Mouse (Mus musculus): ENCODE data around the gene Bcorl1. TPM values are rescaled to one million over a fixed set of nuclear protein-coding genes. Genes with fewer than 3 reads are reported as not detected.

The Bcorl1 gene
- polyA plus RNA-seq, 1 experiment: 7.7 TPM

DNA sequence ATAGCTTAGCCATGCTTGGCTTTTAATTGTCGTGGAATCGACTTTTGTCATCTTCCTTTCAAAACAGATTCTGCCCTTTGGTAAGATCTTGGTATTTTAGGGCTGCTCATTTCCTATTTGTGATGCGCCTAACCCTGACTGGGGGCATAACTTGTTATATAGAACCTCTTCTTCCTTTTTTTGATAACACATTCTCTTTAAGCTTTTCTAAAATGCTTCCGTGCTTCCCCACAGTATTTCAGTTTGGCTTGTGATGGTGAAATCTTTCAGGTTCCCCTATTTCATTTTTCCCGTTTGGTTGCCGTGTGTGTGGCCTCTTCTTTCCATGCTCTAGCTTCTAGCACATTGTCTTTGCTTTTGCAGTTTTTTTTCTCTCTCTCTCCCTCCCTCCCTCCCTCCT, 14.2 kb downstream of the Bcorl1 start:
- no peak for DNase-seq
- no peak for TF ChIP-seq CTCF (IDR thresholded peaks at IDR 0.05; ENCODE audit: borderline replicate concordance, insufficient read depth, low read depth, low read length)
- TF ChIP-seq POLR2A (IDR thresholded peaks at IDR 0.05; ENCODE audit: borderline replicate concordance, insufficient read depth, low read length): no peak
- H3K27ac ChIP-seq (ENCODE audit: insufficient read depth, low read length): no peak overlapping the region
- 90% methylated on average over 6 of the region's 6 CpGs for WGBS
- no peaks in the 10 kb centered on the region for H3K27me3 ChIP-seq (ENCODE audit: control insufficient read depth, insufficient read depth, low read length)
- no peaks in the 10 kb centered on the region for H3K4me1 ChIP-seq (ENCODE audit: control insufficient read depth, insufficient read depth, low read length)
- H3K4me3 ChIP-seq (replicated peaks; ENCODE audit: insufficient read depth, low read depth, low read length): no peak overlapping the region

DNA sequence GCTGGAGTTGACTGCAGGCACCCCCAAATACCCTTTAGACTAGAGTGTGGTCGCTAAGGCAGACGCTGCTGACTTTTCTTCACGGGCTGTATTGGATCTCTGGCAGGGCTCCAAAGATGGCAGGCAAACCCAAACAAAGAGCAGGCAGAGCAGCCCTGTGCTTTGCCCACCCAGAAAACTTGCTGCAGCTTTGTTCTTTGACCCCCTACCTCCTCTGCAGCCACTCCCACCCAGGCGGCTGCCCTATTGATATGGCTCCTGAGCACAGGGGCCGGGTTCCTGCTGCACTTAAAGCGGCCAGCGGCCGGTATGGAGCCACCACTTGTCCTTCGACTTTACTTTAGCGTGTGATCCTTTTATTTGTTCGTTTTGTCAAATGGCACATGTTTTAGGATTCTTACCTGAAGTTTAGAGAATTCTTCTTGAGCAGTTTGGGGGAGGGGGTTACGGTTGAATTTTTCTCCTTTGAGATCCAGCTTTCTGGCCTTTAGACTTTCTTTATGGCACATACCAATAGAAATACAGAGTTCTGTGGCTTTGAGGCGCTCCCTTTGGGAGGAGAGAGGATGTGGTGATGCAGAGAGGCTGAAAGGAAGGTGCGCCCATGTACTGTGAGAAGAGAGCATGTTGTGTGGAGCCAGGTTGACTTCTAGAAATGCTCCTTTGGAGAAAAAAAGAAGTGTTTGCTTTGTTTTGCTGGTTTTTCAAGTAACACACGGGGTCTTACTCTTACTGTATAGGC, 24.8 kb downstream of the Bcorl1 start:
- no peak overlapping the region for H3K4me3 ChIP-seq (replicated peaks; ENCODE audit: insufficient read depth, low read depth, low read length)
- no peak for DNase-seq
- no peak for TF ChIP-seq CTCF (IDR thresholded peaks at IDR 0.05; ENCODE audit: borderline replicate concordance, insufficient read depth, low read depth, low read length)
- TF ChIP-seq POLR2A (IDR thresholded peaks at IDR 0.05; ENCODE audit: borderline replicate concordance, insufficient read depth, low read length): no peak
- peaks cover 2% of the 10 kb centered on the region; the same call in 1 of the 2 replicates for H3K4me1 ChIP-seq (ENCODE audit: control insufficient read depth, insufficient read depth, low read length)
- H3K27ac ChIP-seq (ENCODE audit: insufficient read depth, low read length): no peak overlapping the region
- no peaks in the 10 kb centered on the region for H3K27me3 ChIP-seq (ENCODE audit: control insufficient read depth, insufficient read depth, low read length)
- WGBS: 59% methylated on average over 15 of the region's 15 CpGs

DNA sequence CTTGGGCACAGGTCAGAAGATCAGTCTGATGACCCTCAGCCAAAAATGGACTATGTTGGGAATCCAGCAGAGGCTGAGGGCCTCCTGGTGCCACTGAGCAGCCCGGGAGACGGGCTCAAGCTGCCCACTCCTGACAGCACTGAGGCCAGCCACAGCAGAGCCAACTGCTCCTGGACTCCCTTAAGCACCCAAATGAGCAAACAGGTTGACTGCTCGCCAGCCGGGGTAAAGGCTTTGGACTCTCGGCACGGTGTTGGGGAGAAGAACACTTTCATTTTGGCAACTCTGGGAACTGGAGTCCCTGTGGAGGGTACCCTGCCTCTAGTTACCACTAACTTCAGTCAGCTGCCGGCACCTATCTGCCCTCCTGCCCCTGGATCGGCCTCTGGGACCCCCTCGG, 26.7 kb downstream of the Bcorl1 start:
- WGBS: 61% methylated on average over 9 of the region's 9 CpGs
- H3K4me1 ChIP-seq (ENCODE audit: control insufficient read depth, insufficient read depth, low read length): peaks cover 2% of the 10 kb centered on the region; the same call in 1 of the 2 replicates
- DNase-seq: no peak
- no peak overlapping the region for H3K4me3 ChIP-seq (replicated peaks; ENCODE audit: insufficient read depth, low read depth, low read length)
- TF ChIP-seq POLR2A (IDR thresholded peaks at IDR 0.05; ENCODE audit: borderline replicate concordance, insufficient read depth, low read length): no peak
- TF ChIP-seq CTCF (IDR thresholded peaks at IDR 0.05; ENCODE audit: borderline replicate concordance, insufficient read depth, low read depth, low read length): no peak
- H3K27me3 ChIP-seq (ENCODE audit: control insufficient read depth, insufficient read depth, low read length): no peaks in the 10 kb centered on the region
- no peak overlapping the region for H3K27ac ChIP-seq (ENCODE audit: insufficient read depth, low read length)

DNA sequence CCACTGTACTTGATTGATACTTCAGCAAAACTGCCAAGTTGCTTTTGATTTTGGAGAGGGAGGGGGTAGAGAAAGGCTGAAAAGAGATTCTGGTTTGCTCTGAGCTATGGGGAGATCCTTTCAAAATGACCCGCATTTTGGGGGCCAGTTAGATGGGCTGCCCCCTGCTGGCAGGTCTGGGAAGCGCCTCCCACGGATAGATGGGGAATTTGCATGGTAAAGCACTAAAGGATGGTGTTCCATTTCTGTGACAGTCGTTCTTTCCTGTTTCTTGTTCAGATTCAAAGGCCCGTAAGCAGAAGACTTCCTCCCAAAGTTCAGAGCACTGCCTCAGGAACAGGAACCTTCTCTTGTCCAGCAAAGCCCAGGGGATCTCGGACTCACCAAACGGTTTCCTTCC, 42.5 kb downstream of the Bcorl1 start:
- no peak overlapping the region for H3K4me3 ChIP-seq (replicated peaks; ENCODE audit: insufficient read depth, low read depth, low read length)
- peak; percentile 19 to 49 for DNase-seq
- WGBS: 46% methylated on average over 7 of the region's 7 CpGs
- TF ChIP-seq CTCF (IDR thresholded peaks at IDR 0.05; ENCODE audit: borderline replicate concordance, insufficient read depth, low read depth, low read length) (peak; percentile 59), POLR2A (IDR thresholded peaks at IDR 0.05; ENCODE audit: borderline replicate concordance, insufficient read depth, low read length) (no peak)
- H3K27ac ChIP-seq (ENCODE audit: insufficient read depth, low read length): no peak overlapping the region
- no peaks in the 10 kb centered on the region for H3K27me3 ChIP-seq (ENCODE audit: control insufficient read depth, insufficient read depth, low read length)
- H3K4me1 ChIP-seq (ENCODE audit: control insufficient read depth, insufficient read depth, low read length): no peaks in the 10 kb centered on the region

DNA sequence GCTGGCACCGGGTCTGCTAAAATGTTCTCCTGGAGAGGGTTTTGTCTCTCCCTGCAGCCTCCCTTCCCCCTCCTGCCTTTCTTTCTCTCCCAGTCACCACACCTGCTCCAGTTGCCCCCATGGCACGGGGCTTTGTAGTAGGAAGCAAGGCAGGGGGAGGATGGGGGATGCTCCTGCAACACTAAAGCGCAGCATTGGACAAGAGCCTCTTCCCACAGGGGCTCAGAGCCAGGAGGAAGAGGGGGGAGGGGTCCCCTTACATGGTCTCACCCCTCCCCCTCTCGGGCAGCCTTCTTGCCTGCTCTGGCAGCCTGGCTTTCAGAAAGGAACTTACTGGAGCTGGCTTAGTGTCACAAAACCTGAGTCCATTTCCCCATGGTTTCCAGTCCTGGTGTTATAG, 44.8 kb downstream of the Bcorl1 start:
- TF ChIP-seq POLR2A (IDR thresholded peaks at IDR 0.05; ENCODE audit: borderline replicate concordance, insufficient read depth, low read length) (no peak), CTCF (IDR thresholded peaks at IDR 0.05; ENCODE audit: borderline replicate concordance, insufficient read depth, low read depth, low read length) (no peak)
- 22% methylated on average over 4 of the region's 4 CpGs for WGBS

DNA sequence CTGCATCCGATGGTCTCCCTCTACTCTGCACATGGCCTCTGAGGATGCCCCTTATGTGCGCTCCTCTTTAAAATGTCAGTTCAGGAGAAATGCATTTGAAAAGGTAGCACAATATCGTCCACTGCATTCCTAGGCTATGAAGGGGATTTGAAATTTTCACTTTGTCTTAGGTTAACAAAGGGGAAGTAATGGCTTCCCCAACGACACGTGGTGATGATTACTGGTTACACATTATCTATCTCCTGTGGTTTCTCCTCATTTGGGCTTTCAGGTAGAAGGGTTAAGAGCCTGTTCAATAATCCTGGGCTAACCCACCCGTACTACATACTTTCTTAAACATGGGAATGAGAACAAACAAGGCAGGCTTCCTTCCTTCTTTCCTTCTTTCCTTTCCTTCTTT, 48.2 kb downstream of the Bcorl1 start:
- TF ChIP-seq POLR2A (IDR thresholded peaks at IDR 0.05; ENCODE audit: borderline replicate concordance, insufficient read depth, low read length) (no peak), CTCF (IDR thresholded peaks at IDR 0.05; ENCODE audit: borderline replicate concordance, insufficient read depth, low read depth, low read length) (no peak)
- no peak for DNase-seq
- Histone ChIP-seq H3K27me3 (ENCODE audit: control insufficient read depth, insufficient read depth, low read length) (no peaks in the 10 kb centered on the region), H3K27ac (ENCODE audit: insufficient read depth, low read length) (no peak overlapping the region), H3K4me3 (replicated peaks; ENCODE audit: insufficient read depth, low read depth, low read length) (no peak overlapping the region), H3K4me1 (ENCODE audit: control insufficient read depth, insufficient read depth, low read length) (no peaks in the 10 kb centered on the region)
- WGBS: 94% methylated on average over 6 of the region's 6 CpGs

More for the DNA sequence above, 44.8 kb downstream of the Bcorl1 start:
- Histone ChIP-seq H3K4me3 (replicated peaks; ENCODE audit: insufficient read depth, low read depth, low read length) (no peak overlapping the region), H3K4me1 (ENCODE audit: control insufficient read depth, insufficient read depth, low read length) (no peaks in the 10 kb centered on the region), H3K27me3 (ENCODE audit: control insufficient read depth, insufficient read depth, low read length) (no peaks in the 10 kb centered on the region), H3K27ac (ENCODE audit: insufficient read depth, low read length) (no peak overlapping the region)
- no peak for DNase-seq

DNA sequence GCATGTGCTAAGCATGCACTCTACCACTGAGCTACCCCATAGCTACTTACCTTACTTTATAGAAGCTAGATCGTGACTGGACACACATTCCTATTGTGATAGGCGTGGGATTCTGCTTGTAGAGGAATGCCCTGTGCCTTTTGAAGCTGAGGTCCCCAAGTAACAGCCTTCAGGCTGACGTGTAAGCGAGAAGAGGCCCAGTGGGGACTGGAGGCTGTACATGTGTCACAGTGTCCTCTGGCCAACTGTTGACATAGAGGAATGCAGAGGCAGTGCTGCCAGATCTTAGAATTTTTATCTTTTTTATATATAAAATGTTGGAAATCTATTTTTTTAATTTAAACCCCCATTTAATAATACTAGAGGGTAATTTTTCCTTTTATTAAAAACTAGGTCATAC, 58.8 kb downstream of the Bcorl1 start:
- DNase-seq: no peak
- H3K27ac ChIP-seq (ENCODE audit: insufficient read depth, low read length): no peak overlapping the region
- H3K4me3 ChIP-seq (replicated peaks; ENCODE audit: insufficient read depth, low read depth, low read length): no peak overlapping the region
- H3K27me3 ChIP-seq (ENCODE audit: control insufficient read depth, insufficient read depth, low read length): no peaks in the 10 kb centered on the region
- no peak for TF ChIP-seq CTCF (IDR thresholded peaks at IDR 0.05; ENCODE audit: borderline replicate concordance, insufficient read depth, low read depth, low read length)
- TF ChIP-seq POLR2A (IDR thresholded peaks at IDR 0.05; ENCODE audit: borderline replicate concordance, insufficient read depth, low read length): no peak
- 73% methylated on average over 4 of the region's 4 CpGs for WGBS
- H3K4me1 ChIP-seq (ENCODE audit: control insufficient read depth, insufficient read depth, low read length): no peaks in the 10 kb centered on the region

DNA sequence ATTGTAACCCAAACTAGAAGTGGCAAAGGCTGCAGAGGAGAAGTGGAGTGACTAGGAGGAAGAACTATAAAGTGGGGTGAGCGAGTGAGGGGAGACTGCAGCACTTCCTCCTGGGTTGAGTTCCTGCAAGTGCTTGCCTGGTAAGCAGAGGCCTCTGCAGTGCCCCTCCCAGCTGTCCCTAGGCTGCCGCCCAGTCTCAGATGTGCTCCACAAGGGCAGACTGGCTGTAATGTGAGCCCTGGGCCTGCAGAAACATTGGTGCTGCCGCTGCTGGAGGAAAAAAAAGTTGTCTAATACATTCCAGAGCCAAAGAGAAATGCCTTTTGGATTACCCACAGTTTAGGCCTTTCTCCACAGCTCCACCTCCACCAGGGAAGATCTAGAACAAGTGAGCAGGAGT, 64.0 kb downstream of the Bcorl1 start:
- H3K27me3 ChIP-seq (ENCODE audit: control insufficient read depth, insufficient read depth, low read length): no peaks in the 10 kb centered on the region
- WGBS: 69% methylated on average over 3 of the region's 3 CpGs
- DNase-seq: no peak
- no peaks in the 10 kb centered on the region; the same call in 1 of the 2 replicates for H3K4me1 ChIP-seq (ENCODE audit: control insufficient read depth, insufficient read depth, low read length)
- TF ChIP-seq POLR2A (IDR thresholded peaks at IDR 0.05; ENCODE audit: borderline replicate concordance, insufficient read depth, low read length): no peak
- TF ChIP-seq CTCF (IDR thresholded peaks at IDR 0.05; ENCODE audit: borderline replicate concordance, insufficient read depth, low read depth, low read length): no peak
- no peak overlapping the region for H3K4me3 ChIP-seq (replicated peaks; ENCODE audit: insufficient read depth, low read depth, low read length)
- no peak overlapping the region for H3K27ac ChIP-seq (ENCODE audit: insufficient read depth, low read length)
